Mouse (Mus musculus): Measurements from ENCODE around the gene Cilp. TPM values are rescaled to one million over a fixed set of nuclear protein-coding genes. Genes with fewer than 3 reads are reported as not detected.
A peak's percentile ranks its signal among the peaks of the same experiment; 100 is the strongest.
"Not testable (repeated sequence)": the region's sequence is repeated elsewhere in the genome, so short reads cannot be mapped to it uniquely, and the experiment has no call there.

Gene Cilp
- not detected for total RNA-seq (2021)

DNA sequence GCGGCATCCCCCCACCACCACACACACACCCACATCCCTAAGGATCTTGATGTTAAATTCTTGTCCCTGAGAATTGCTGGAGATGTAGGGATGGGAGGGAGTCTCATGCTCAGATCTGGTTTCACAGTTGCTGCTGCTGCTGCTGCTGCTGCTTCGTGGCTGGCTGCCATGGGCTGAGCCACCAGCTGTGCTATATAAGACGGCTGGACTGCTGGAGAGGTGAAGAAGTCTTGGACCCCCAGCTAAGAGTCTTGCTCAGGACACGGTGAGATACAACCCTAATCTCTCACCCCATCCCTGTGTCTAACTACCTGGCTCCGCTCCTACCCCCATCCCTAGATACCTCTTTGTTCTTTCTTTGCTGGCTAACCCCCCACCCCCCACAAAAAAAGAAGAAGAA lies at the start of gene Cilp:
Gene Cilp, plus strand, starts transcription at position 222 of the 400 bp plus-strand sequence.
- intact Hi-C loops (cut with DNase I) = no loop called here

GRCm38 (mm10) chr9:65215494-65216126 lies 49.4 kb upstream of the Cilp start:
- intact Hi-C loops (cut with DNase I) = no loop called here
- no peak for DNase-seq

More for the DNA sequence above, at the start of gene Cilp:
- no peak for DNase-seq

GRCm38 (mm10) chr9:65216972-65217371 lies 48.0 kb upstream of the Cilp start:
- intact Hi-C loops (cut with DNase I) = no loop called here
- DNase-seq = no peak

- intact Hi-C loops (cut with DNase I) = no loop called here
- DNase-seq = no peak
Measured at GRCm38 (mm10) chr9:65217661-65218060, 47.3 kb upstream of the Cilp start.

- DNase-seq = no peak
- intact Hi-C loops (cut with DNase I) = no loop called here
Measured at GRCm38 (mm10) chr9:65218916-65219315, 46.1 kb upstream of the Cilp start.

DNA sequence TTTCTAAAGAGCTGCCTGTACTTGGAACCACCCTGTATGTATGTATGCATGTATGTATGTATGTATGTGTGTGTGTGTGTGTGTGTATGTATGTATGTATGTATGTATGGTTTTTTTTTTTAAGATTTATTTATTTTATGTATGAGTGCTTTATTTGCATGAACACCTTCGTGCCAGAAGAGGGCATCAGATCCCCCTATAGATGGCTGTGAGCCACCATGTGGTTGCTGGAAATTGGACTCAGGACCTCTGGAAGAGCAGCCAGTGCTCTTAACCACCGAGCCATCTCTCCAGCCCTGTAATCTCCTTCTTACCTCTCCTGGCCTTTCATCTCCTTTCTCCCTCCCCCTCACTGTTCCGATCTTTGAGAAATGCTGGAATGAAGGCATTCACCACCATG lies 44.6 kb upstream of the Cilp start:
- DNase-seq = not testable (repeated sequence)
- intact Hi-C loops (cut with DNase I) = loop anchor here (5.0 kb wide), 1 partner anchor 62 kb away; no protein-coding TSS in a partner anchor

GRCm38 (mm10) chr9:65223927-65224326 lies 41.1 kb upstream of the Cilp start:
- intact Hi-C loops (cut with DNase I) = loop anchor here (5.0 kb wide), 1 partner anchor 58 kb away; no protein-coding TSS in a partner anchor

DNA sequence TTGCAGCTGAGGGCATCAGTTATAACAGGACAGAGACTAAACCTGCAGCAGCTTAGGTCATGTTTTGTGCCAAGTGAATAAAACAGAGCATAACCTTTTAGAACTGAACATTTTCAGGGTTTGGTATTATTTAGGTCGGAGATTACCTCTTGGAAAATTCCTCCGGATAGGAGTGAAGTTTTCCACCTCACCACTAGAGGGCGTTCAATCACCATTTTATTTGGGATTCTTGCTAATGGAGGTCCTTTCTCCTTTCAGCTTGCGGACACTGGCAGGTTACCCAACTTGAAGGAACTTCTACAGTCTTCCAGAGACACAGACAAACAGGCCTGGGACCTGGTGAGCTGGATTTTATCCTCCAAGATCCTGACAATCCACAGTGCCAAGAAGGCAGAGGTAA lies 39.2 kb upstream of the Cilp start:
- peak; percentile 37 for DNase-seq
- intact Hi-C loops (cut with DNase I) = no loop called here

More at GRCm38 (mm10) chr9:65223927-65224326, 41.1 kb upstream of the Cilp start:
- no peak for DNase-seq

GRCm38 (mm10) chr9:65230250-65230649 lies 34.7 kb upstream of the Cilp start:
- DNase-seq = no peak
- intact Hi-C loops (cut with DNase I) = no loop called here

DNA sequence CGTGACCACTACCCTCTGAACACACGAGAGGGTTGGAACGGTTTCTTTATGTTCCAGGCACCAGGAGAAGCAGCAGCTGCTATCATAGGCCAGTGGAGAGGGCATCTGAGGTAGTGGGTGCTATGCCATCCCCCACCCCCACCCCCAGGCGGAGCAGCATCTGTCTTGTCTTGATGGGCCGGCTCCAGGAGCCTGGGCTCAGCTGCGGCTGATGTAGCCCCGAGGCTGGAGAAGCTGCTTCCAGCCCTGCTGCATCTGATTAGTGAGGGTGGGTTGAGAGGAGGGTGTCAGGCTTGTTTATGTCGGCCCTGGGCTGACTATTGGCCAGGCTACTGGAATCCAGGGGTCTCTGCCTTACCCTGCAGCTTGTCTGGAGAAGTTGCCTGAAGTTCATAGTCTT lies 33.7 kb upstream of the Cilp start:
- intact Hi-C loops (cut with DNase I) = no loop called here
- DNase-seq = peak; percentile 66

DNA sequence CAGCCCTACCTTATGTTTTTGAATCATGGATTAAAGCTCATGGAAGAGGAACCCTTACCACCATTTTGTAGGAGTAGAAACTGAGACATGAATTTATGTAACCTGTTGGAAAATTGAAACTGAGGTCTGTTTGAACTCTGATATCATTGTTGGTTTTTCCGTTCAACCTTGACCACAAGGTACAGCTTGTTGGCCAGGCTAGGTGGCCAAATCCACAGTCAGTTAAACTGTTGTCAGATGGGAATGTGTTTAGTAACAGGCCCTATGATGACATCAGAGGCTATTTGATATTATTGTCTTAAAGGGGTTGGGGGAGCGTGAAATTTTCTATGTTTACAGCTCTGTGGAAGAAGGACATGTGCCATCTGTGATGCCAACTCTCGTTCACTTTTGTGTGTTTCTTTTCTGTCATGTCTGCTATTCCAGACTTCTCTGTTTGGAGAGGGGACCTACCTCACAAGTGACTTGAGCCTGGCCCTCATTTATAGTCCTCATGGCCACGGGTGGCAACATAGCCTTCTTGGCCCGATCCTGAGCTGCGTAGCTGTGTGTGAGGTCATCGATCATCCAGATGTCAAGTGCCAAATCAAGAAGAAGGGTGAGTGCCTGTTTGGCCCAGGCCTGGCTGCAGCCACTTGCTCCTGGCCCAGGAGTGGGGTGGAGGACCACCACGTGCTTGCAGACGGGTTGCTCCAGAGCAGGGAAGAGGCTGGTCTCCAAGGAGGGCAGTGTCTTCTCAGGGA lies 31.6 kb upstream of the Cilp start:
- intact Hi-C loops (cut with DNase I) = no loop called here
- DNase-seq = no peak

- intact Hi-C loops (cut with DNase I) = no loop called here
Measured at GRCm38 (mm10) chr9:65234734-65235133, 30.2 kb upstream of the Cilp start.

GRCm38 (mm10) chr9:65235601-65236000 lies 29.4 kb upstream of the Cilp start:
- intact Hi-C loops (cut with DNase I) = no loop called here
- DNase-seq = no peak

More at GRCm38 (mm10) chr9:65234734-65235133, 30.2 kb upstream of the Cilp start:
- no peak for DNase-seq

GRCm38 (mm10) chr9:65237616-65238015 lies 27.4 kb upstream of the Cilp start:
- no peak for DNase-seq
- intact Hi-C loops (cut with DNase I) = no loop called here

DNA sequence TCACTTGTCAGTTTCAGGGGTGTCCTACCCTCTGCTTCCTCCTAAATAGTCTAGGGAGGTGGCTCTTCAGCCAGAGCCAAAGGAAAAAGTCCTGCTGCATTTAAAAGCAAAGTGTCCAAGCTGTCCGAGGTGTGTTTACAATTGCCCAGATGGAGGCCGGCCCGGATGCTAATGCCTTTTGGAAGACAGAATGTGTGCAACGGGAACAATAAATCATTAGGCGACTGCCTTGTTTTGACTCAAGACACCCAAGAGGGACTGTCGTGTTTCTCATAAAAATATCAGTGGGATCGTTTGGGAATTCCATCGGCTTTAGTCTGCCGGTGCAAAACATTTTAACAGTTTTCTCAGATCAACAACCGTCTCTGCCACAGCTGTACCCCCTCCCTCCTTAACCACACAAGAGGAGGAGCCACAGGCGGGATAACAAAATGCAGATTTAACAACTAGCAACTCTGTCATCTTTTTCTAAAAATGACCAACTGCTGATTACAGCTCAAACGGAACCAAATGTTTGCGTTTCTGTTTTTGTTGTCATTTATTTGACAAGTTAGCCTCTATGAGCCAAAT lies 26.7 kb upstream of the Cilp start:
- intact Hi-C loops (cut with DNase I) = no loop called here
- no peak for DNase-seq

DNA sequence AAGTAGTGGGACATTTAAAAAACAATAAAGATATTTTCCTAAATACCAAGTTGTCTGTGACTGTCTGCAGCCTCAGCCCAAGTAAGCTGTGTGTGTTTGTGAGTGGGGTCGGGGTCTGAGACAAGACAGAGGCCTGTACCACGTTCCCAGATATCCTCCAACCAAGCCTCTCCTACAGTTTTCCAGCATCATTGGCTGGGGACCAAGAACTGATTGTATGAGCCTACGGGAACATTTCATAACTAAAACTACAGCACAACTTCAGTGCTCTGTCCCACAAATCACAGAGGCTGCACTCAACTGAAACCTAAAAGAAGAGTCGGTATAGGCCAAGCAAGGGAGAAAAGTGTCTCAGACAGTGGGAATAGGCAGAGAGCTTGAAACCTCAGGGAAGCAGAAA lies 25.8 kb upstream of the Cilp start:
- DNase-seq = no peak

DNA sequence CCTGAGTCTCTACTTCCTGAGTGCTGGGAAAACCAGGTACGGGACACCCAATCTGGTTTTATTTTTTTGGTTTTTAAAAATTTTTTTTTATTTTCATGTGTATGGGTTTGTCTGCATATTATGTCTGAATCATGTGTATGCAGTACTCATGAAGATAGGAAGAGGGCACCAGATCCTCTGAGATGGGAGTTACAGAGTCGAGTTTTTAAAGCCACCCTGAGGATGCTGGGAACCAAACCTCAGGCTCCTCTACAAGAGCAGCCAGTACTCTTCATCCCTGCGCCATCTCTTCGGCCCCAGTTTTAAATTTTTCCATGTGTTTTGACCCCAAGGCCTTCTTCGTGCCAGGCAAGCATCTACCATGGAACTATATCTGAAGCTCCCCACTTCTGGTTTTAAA lies 25.2 kb upstream of the Cilp start:
- DNase-seq = no peak
- intact Hi-C loops (cut with DNase I) = no loop called here

More for the DNA sequence above, 25.8 kb upstream of the Cilp start:
- intact Hi-C loops (cut with DNase I) = no loop called here

GRCm38 (mm10) chr9:65240587-65240986 lies 24.4 kb upstream of the Cilp start:
- intact Hi-C loops (cut with DNase I) = no loop called here
- DNase-seq = no peak

- DNase-seq = no peak
- intact Hi-C loops (cut with DNase I) = no loop called here
Measured at GRCm38 (mm10) chr9:65241973-65242372, 23.0 kb upstream of the Cilp start.

- intact Hi-C loops (cut with DNase I) = no loop called here
- DNase-seq = no peak
Measured at GRCm38 (mm10) chr9:65243249-65243648, 21.7 kb upstream of the Cilp start.

- DNase-seq = no peak
- intact Hi-C loops (cut with DNase I) = no loop called here
Measured at GRCm38 (mm10) chr9:65244036-65244806, 20.8 kb upstream of the Cilp start.

Data from left cerebral cortex, postnatal 4 days (tissue).